8 mouse cellular contexts compared by ENCODE assay signal in the genomic region with DNA sequence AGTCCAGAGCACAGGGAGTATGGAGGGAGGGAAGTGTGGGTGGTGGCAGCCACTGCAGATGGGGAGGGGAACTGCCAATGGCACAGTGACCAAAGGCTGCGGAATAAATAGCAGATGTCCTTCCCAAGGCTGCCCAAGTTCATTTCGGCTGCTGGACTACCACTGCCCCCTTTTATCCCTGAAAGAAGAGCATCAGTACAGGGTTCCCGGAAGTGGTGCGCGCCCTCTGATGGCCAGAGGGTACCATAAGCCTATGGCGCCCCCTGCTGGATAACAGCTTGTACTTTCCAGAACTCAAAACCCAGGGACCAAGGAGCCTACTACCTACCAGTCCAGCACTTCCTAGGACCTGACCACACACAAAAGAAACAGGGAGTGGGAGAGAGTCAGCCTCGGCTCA. TPM values are rescaled to one million over a fixed set of nuclear protein-coding genes. Genes with fewer than 3 reads are reported as not detected.
DNase-seq lines count a peak whose midpoint lies in the region; ATAC-seq and TF ChIP-seq lines count a peak whose summit lies in the region.
"Not testable (repeated sequence)": the region's sequence is repeated elsewhere in the genome, so short reads cannot be mapped to it uniquely, and the experiment has no call there.

No protein-coding gene starts in this region.

- not testable (repeated sequence) for H3ac ChIP-seq in C2C12 (ENCODE audit: control insufficient read depth, insufficient read length, low read depth); myocyte (ENCODE audit: control insufficient read depth, insufficient read length)

- H3K27ac ChIP-seq in bone marrow, adult 2 months (ENCODE audit: control insufficient read depth, insufficient read depth, low read depth, low read length, poor library complexity); embryonic facial prominence, embryonic 14.5 days (replicated peaks; ENCODE audit: low read depth, low read length); heart, embryonic 16.5 days (ENCODE audit: low read length); kidney, embryonic 16.5 days (ENCODE audit: low read length); liver, embryonic 15.5 days (replicated peaks): not testable (repeated sequence)

- not testable (repeated sequence) for H3K79me2 ChIP-seq in C2C12 (ENCODE audit: control insufficient read depth, insufficient read depth); myocyte (ENCODE audit: control insufficient read depth, insufficient read depth)

- peak; percentile 64; the same call in 1 of the 2 replicates for ATAC-seq in embryonic facial prominence, embryonic 14.5 days (ENCODE audit: low read depth)
- ATAC-seq in heart, embryonic 16.5 days (replicated peaks; ENCODE audit: extremely low read depth, insufficient read depth, low FRiP score): peak; percentile 52; the same call in 1 of the 2 replicates
- ATAC-seq in kidney, embryonic 16.5 days (ENCODE audit: low FRiP score, low TSS enrichment): peak; percentile 67; the same call in 1 of the 2 replicates
- ATAC-seq in liver, embryonic 15.5 days (ENCODE audit: insufficient read depth): peak; percentile 45; the same call in 1 of the 2 replicates

- not testable (repeated sequence) for H3K36me3 ChIP-seq in C2C12 (ENCODE audit: control insufficient read depth, insufficient read depth); embryonic facial prominence, embryonic 14.5 days (ENCODE audit: control insufficient read depth, insufficient read depth, low read length); heart, embryonic 16.5 days (ENCODE audit: control insufficient read depth, insufficient read depth); kidney, embryonic 16.5 days (ENCODE audit: insufficient read depth, low read length); liver, embryonic 15.5 days (replicated peaks); myocyte (ENCODE audit: control insufficient read depth, insufficient read depth)

- not testable (repeated sequence) for H3K4me2 ChIP-seq in embryonic facial prominence, embryonic 14.5 days (ENCODE audit: low read depth, low read length); heart, embryonic 16.5 days (ENCODE audit: low read depth, low read length); kidney, embryonic 16.5 days (replicated peaks; ENCODE audit: low read depth, low read length)
- H3K4me2 ChIP-seq in liver, embryonic 15.5 days: peak overlapping the region; percentile 34
- peak overlapping the region; percentile 44 for H3K4me2 ChIP-seq in myocyte (ENCODE audit: low read depth)

- not testable (repeated sequence) for H3K4me1 ChIP-seq in bone marrow, adult 2 months (ENCODE audit: control insufficient read depth, insufficient read depth, low read length); embryonic facial prominence, embryonic 14.5 days (ENCODE audit: control insufficient read depth, insufficient read depth, low read length); heart, embryonic 16.5 days (ENCODE audit: control insufficient read depth, insufficient read depth, low read length); kidney, embryonic 16.5 days (ENCODE audit: insufficient read depth, low read length)
- peaks cover 24% of the 10 kb centered on the region for H3K4me1 ChIP-seq in liver, embryonic 15.5 days (replicated peaks)

- WGBS in bone marrow, adult 2 months: 7% methylated on average over 7 of the region's 7 CpGs
- WGBS in embryonic facial prominence, embryonic 14.5 days: 0% methylated on average over 3 of the region's 7 CpGs
- 4% methylated on average over 6 of the region's 7 CpGs for WGBS in heart, embryonic 16.5 days
- 4% methylated on average over 6 of the region's 7 CpGs for WGBS in kidney, embryonic 16.5 days
- WGBS in liver, embryonic 15.5 days (ENCODE audit: insufficient replicate concordance): under 1% methylated on average over 7 of the region's 7 CpGs

- H3K9ac ChIP-seq in embryonic facial prominence, embryonic 14.5 days (ENCODE audit: low read depth, low read length); heart, embryonic 16.5 days (ENCODE audit: low read length); kidney, embryonic 16.5 days (replicated peaks; ENCODE audit: low read length); liver, embryonic 15.5 days: not testable (repeated sequence)

- H3K27me3 ChIP-seq in C2C12 (ENCODE audit: control insufficient read depth, insufficient read depth, insufficient read length): peaks cover 25% of the 10 kb centered on the region
- H3K27me3 ChIP-seq in embryonic facial prominence, embryonic 14.5 days (replicated peaks; ENCODE audit: control insufficient read depth, insufficient read depth, low read length); heart, embryonic 16.5 days (ENCODE audit: control insufficient read depth, insufficient read depth, low read length); kidney, embryonic 16.5 days (ENCODE audit: insufficient read depth, low read length): not testable (repeated sequence)
- H3K27me3 ChIP-seq in liver, embryonic 15.5 days: peaks cover 30% of the 10 kb centered on the region
- peaks cover 21% of the 10 kb centered on the region for H3K27me3 ChIP-seq in myocyte (ENCODE audit: control insufficient read depth, insufficient read depth, insufficient read length)

- not testable (repeated sequence) for TF ChIP-seq POLR2A in bone marrow, adult 2 months (IDR thresholded peaks at IDR 0.05; ENCODE audit: borderline replicate concordance, control insufficient read depth, low read depth, low read length); myocyte (IDR thresholded peaks at IDR 0.05; ENCODE audit: insufficient read length, low read depth)

- H3K4me3 ChIP-seq in C2C12 (ENCODE audit: insufficient read depth, poor library complexity, severe bottlenecking); bone marrow, adult 2 months (replicated peaks; ENCODE audit: control insufficient read depth, low read depth, low read length); embryonic facial prominence, embryonic 14.5 days (ENCODE audit: low read depth, low read length); heart, embryonic 16.5 days (ENCODE audit: low read length); kidney, embryonic 16.5 days (ENCODE audit: low read length); liver, embryonic 15.5 days (replicated peaks); myocyte: not testable (repeated sequence)

- not testable (repeated sequence) for H3K9me3 ChIP-seq in embryonic facial prominence, embryonic 14.5 days (ENCODE audit: control insufficient read depth, low read length); heart, embryonic 16.5 days (replicated peaks; ENCODE audit: control insufficient read depth, low read length); kidney, embryonic 16.5 days (ENCODE audit: low read length); liver, embryonic 15.5 days (replicated peaks)

- H3K79me3 ChIP-seq in C2C12 (ENCODE audit: low read depth): not testable (repeated sequence)

- peak; percentile 54 for DNase-seq in embryonic facial prominence, embryonic 14.5 days (ENCODE audit: low spot score)
- peak; percentile 67 to 82 for DNase-seq in spleen, postnatal 4 days (ENCODE audit: low spot score in 2 of 2)

- peak; percentile 9 for TF ChIP-seq CTCF in C2C12 (IDR thresholded peaks at IDR 0.05; ENCODE audit: control insufficient read depth, insufficient read depth, insufficient read length)
- TF ChIP-seq CTCF in bone marrow, adult 2 months (IDR thresholded peaks at IDR 0.05; ENCODE audit: control insufficient read depth, insufficient read depth, low read length): peak; percentile 34

RNA-seq across cellular contexts. Expression of a gene that starts 9.0 kb away (rescaled TPM):
- not detected for polyA plus RNA-seq in C2C12 (2012; fragmentation: generic; extraction: Trizol)
- 0.55 and 0.70 TPM in 2 replicates for polyA plus RNA-seq in bone marrow, adult 2 months (2011; ENCODE audit: insufficient read depth, insufficient read length, low replicate concordance, missing spikeins)
- 0.64 and 2.0 TPM in 2 replicates for polyA plus RNA-seq in embryonic facial prominence, embryonic 14.5 days (2014; fragmentation: Nextera tagmentation; extraction: Ambion mirVana)
- not detected in 2 replicates for polyA plus RNA-seq in heart, embryonic 16.5 days (2015; fragmentation: Nextera tagmentation; extraction: Ambion mirVana)
- not detected in 2 replicates for polyA plus RNA-seq in kidney, embryonic 16.5 days (2015; fragmentation: Nextera tagmentation; extraction: Ambion mirVana)
- not detected in 2 replicates for polyA plus RNA-seq in liver, embryonic 15.5 days (2015; fragmentation: Nextera tagmentation; extraction: Ambion mirVana)
- polyA plus RNA-seq in myocyte (2012; fragmentation: generic; extraction: Trizol): 0.04 TPM

RNA-seq across cellular contexts. Expression of a gene that starts 9.2 kb away (rescaled TPM):
- polyA plus RNA-seq in C2C12 (2012; fragmentation: generic; extraction: Trizol) (244 TPM), myocyte (2012; fragmentation: generic; extraction: Trizol) (250 TPM)
- 28.2 and 57.7 TPM in 2 replicates for polyA plus RNA-seq in bone marrow, adult 2 months (2011; ENCODE audit: insufficient read depth, insufficient read length, low replicate concordance, missing spikeins)
- polyA plus RNA-seq in embryonic facial prominence, embryonic 14.5 days (2014; fragmentation: Nextera tagmentation; extraction: Ambion mirVana): 136 and 146 TPM in 2 replicates
- 166 and 169 TPM in 2 replicates for polyA plus RNA-seq in heart, embryonic 16.5 days (2015; fragmentation: Nextera tagmentation; extraction: Ambion mirVana)
- 289 and 303 TPM in 2 replicates for polyA plus RNA-seq in kidney, embryonic 16.5 days (2015; fragmentation: Nextera tagmentation; extraction: Ambion mirVana)
- polyA plus RNA-seq in liver, embryonic 15.5 days (2015; fragmentation: Nextera tagmentation; extraction: Ambion mirVana): 102 and 109 TPM in 2 replicates

RNA-seq across cellular contexts. Expression of a gene that starts 26.6 kb away (rescaled TPM):
- polyA plus RNA-seq in C2C12 (2012; fragmentation: generic; extraction: Trizol) (not detected), myocyte (2012; fragmentation: generic; extraction: Trizol) (not detected)
- not detected in 2 replicates for polyA plus RNA-seq in bone marrow, adult 2 months (2011; ENCODE audit: insufficient read depth, insufficient read length, low replicate concordance, missing spikeins)
- polyA plus RNA-seq in embryonic facial prominence, embryonic 14.5 days (2014; fragmentation: Nextera tagmentation; extraction: Ambion mirVana): not detected in 2 replicates
- 0.18 TPM in 1 of 2 replicates, not detected in the other for polyA plus RNA-seq in heart, embryonic 16.5 days (2015; fragmentation: Nextera tagmentation; extraction: Ambion mirVana)
- not detected in 2 replicates for polyA plus RNA-seq in kidney, embryonic 16.5 days (2015; fragmentation: Nextera tagmentation; extraction: Ambion mirVana)
- not detected in 2 replicates for polyA plus RNA-seq in liver, embryonic 15.5 days (2015; fragmentation: Nextera tagmentation; extraction: Ambion mirVana)

RNA-seq across cellular contexts. Expression of a gene that starts 27.9 kb away (rescaled TPM):
- polyA plus RNA-seq in C2C12 (2012; fragmentation: generic; extraction: Trizol) (not detected), myocyte (2012; fragmentation: generic; extraction: Trizol) (not detected)
- not detected in 2 replicates for polyA plus RNA-seq in bone marrow, adult 2 months (2011; ENCODE audit: insufficient read depth, insufficient read length, low replicate concordance, missing spikeins)
- polyA plus RNA-seq in embryonic facial prominence, embryonic 14.5 days (2014; fragmentation: Nextera tagmentation; extraction: Ambion mirVana): not detected in 2 replicates
- polyA plus RNA-seq in heart, embryonic 16.5 days (2015; fragmentation: Nextera tagmentation; extraction: Ambion mirVana): not detected in 2 replicates
- polyA plus RNA-seq in kidney, embryonic 16.5 days (2015; fragmentation: Nextera tagmentation; extraction: Ambion mirVana): 0.11 TPM in 1 of 2 replicates, not detected in the other
- not detected in 2 replicates for polyA plus RNA-seq in liver, embryonic 15.5 days (2015; fragmentation: Nextera tagmentation; extraction: Ambion mirVana)

RNA-seq across cellular contexts. Expression of a gene that starts 47.0 kb away (rescaled TPM):
- polyA plus RNA-seq in C2C12 (2012; fragmentation: generic; extraction: Trizol) (not detected), myocyte (2012; fragmentation: generic; extraction: Trizol) (not detected)
- polyA plus RNA-seq in bone marrow, adult 2 months (2011; ENCODE audit: insufficient read depth, insufficient read length, low replicate concordance, missing spikeins): not detected in 2 replicates
- not detected in 2 replicates for polyA plus RNA-seq in embryonic facial prominence, embryonic 14.5 days (2014; fragmentation: Nextera tagmentation; extraction: Ambion mirVana)
- polyA plus RNA-seq in heart, embryonic 16.5 days (2015; fragmentation: Nextera tagmentation; extraction: Ambion mirVana): 0.09 TPM in 1 of 2 replicates, not detected in the other
- not detected in 2 replicates for polyA plus RNA-seq in kidney, embryonic 16.5 days (2015; fragmentation: Nextera tagmentation; extraction: Ambion mirVana)
- not detected in 2 replicates for polyA plus RNA-seq in liver, embryonic 15.5 days (2015; fragmentation: Nextera tagmentation; extraction: Ambion mirVana)
